ENCODE assay signal across 23 mouse cellular contexts in genomic region chr17:26887926-26888325, GRCm38 (mm10). TPM values are rescaled to one million over a fixed set of nuclear protein-coding genes. Genes with fewer than 3 reads are reported as not detected.
DNase-seq lines count a peak whose midpoint lies in the region; ATAC-seq and TF ChIP-seq lines count a peak whose summit lies in the region.
"Had no signal": no experiment of that assay in that cellular context is flagged by ENCODE, and none has a peak within 500 bp of the region (broad histone marks: within the 10 kb centered on the region; RNA-seq: fewer than 3 reads in every experiment).

No protein-coding gene starts in this region.

- no peaks in the 10 kb centered on the region for H3K27me3 ChIP-seq in heart, embryonic 10.5 days (ENCODE audit: insufficient read depth, poor library complexity, severe bottlenecking)
- H3K27me3 ChIP-seq in limb, embryonic 13.5 days, result peaks cover 29% of the 10 kb centered on the region
- peaks cover 30% of the 10 kb centered on the region for H3K27me3 ChIP-seq in limb, embryonic 10.5 days (ENCODE audit: low read depth, poor library complexity, severe bottlenecking)
- H3K27me3 ChIP-seq in limb, embryonic 14.5 days (ENCODE audit: control insufficient read depth, insufficient read depth, low read length), result 0 out of 2 replicates have a peak, but pooled peaks cover 3% of the 10 kb centered on the region

- no peak overlapping the region for H3K4me2 ChIP-seq in limb, embryonic 13.5 days (replicated peaks)
- H3K4me2 ChIP-seq in limb, embryonic 14.5 days (replicated peaks; ENCODE audit: low read depth, low read length, severe bottlenecking), result no peak overlapping the region
- H3K4me2 ChIP-seq: forebrain, embryonic 12.5 days; hindbrain, embryonic 12.5 days; lung, embryonic 15.5 days had no signal

- no peak for DNase-seq in heart, embryonic 10.5 days (ENCODE audit: low spot score)
- no peak for DNase-seq in heart, adult 8-10 months (ENCODE audit: low spot score)
- no peak for DNase-seq in limb, embryonic 10.5 days (ENCODE audit: low spot score)
- DNase-seq in adipocyte (ENCODE audit: low spot score), result peak; percentile 63
- peak; percentile 13 for DNase-seq in limb, embryonic 14.5 days (ENCODE audit: low spot score)
- DNase-seq in spleen, postnatal 14 days (ENCODE audit: low spot score in 2 of 2), result no peak
- DNase-seq: cerebellum, adult 9-11 months; embryo, embryonic 11 days; gastrocnemius, postnatal 25 days; kidney, postnatal 14 days; retina, postnatal 1 day; thymus, adult 2 months had no signal

- no peaks in the 10 kb centered on the region for H3K36me3 ChIP-seq in heart, embryonic 10.5 days
- no peaks in the 10 kb centered on the region for H3K36me3 ChIP-seq in limb, embryonic 13.5 days
- H3K36me3 ChIP-seq in limb, embryonic 10.5 days, result no peaks in the 10 kb centered on the region
- H3K36me3 ChIP-seq in limb, embryonic 14.5 days (ENCODE audit: control insufficient read depth, insufficient read depth, low read length), result no peaks in the 10 kb centered on the region
- H3K36me3 ChIP-seq: forebrain, embryonic 12.5 days; hindbrain, embryonic 12.5 days; lung, embryonic 15.5 days had no signal

- no peaks in the 10 kb centered on the region for H3K9me3 ChIP-seq in heart, embryonic 10.5 days
- H3K9me3 ChIP-seq in limb, embryonic 13.5 days, result no peaks in the 10 kb centered on the region
- no peaks in the 10 kb centered on the region for H3K9me3 ChIP-seq in limb, embryonic 10.5 days (replicated peaks)
- H3K9me3 ChIP-seq in limb, embryonic 14.5 days (ENCODE audit: control insufficient read depth, low read length), result no peaks in the 10 kb centered on the region
- H3K9me3 ChIP-seq: forebrain, embryonic 12.5 days; hindbrain, embryonic 12.5 days; lung, embryonic 15.5 days had no signal

- peaks cover 68% of the 10 kb centered on the region for H3K4me1 ChIP-seq in heart, embryonic 10.5 days
- H3K4me1 ChIP-seq in limb, embryonic 13.5 days, result peaks cover 25% of the 10 kb centered on the region
- peaks cover 29% of the 10 kb centered on the region for H3K4me1 ChIP-seq in limb, embryonic 10.5 days
- H3K4me1 ChIP-seq in limb, embryonic 14.5 days (ENCODE audit: control insufficient read depth, insufficient read depth, low read length), result peaks cover 7% of the 10 kb centered on the region; the same call in 1 of the 2 replicates

- no peak for TF ChIP-seq POLR2A in limb, embryonic 14.5 days (IDR thresholded peaks at IDR 0.05; ENCODE audit: borderline replicate concordance, extremely low read depth, insufficient read depth, insufficient read length)

- H3K9ac ChIP-seq in limb, embryonic 13.5 days, result peak overlapping the region; percentile 25; the same call in 1 of the 2 replicates
- H3K9ac ChIP-seq in limb, embryonic 14.5 days (ENCODE audit: low read depth, low read length, severe bottlenecking), result no peak overlapping the region
- H3K9ac ChIP-seq: forebrain, embryonic 12.5 days; hindbrain, embryonic 12.5 days; lung, embryonic 15.5 days had no signal

- ATAC-seq in limb, embryonic 13.5 days (ENCODE audit: low FRiP score, low read depth), result no peak
- ATAC-seq in limb, embryonic 14.5 days (ENCODE audit: low FRiP score, low read depth), result no peak
- ATAC-seq: activated CD4-positive, CD25-positive, alpha-beta regulatory T cell, adult 4 months; CD4-positive, CD25-positive, alpha-beta regulatory T cell, adult 4 months had no signal

- H3K4me3 ChIP-seq in heart, embryonic 10.5 days, result no peak overlapping the region
- no peak overlapping the region for H3K4me3 ChIP-seq in limb, embryonic 13.5 days
- no peak overlapping the region for H3K4me3 ChIP-seq in limb, embryonic 10.5 days
- H3K4me3 ChIP-seq in limb, embryonic 14.5 days (replicated peaks; ENCODE audit: low read length), result no peak overlapping the region
- H3K4me3 ChIP-seq: forebrain, embryonic 12.5 days; hindbrain, embryonic 12.5 days; lung, embryonic 15.5 days had no signal

- 20% methylated on average over 3 of the region's 3 CpGs for WGBS in heart, embryonic 10.5 days
- 21% methylated on average over 3 of the region's 3 CpGs for WGBS in limb, embryonic 13.5 days
- WGBS in limb, embryonic 10.5 days, result 42% methylated on average over 3 of the region's 3 CpGs
- WGBS in limb, embryonic 14.5 days, result 12% methylated on average over 3 of the region's 3 CpGs

- H3K27ac ChIP-seq in heart, embryonic 10.5 days, result peak overlapping the region; percentile 70
- H3K27ac ChIP-seq in limb, embryonic 13.5 days, result no peak overlapping the region
- no peak overlapping the region for H3K27ac ChIP-seq in limb, embryonic 10.5 days
- H3K27ac ChIP-seq in limb, embryonic 14.5 days (replicated peaks; ENCODE audit: low read depth, low read length), result no peak overlapping the region
- H3K27ac ChIP-seq: forebrain, embryonic 12.5 days; hindbrain, embryonic 12.5 days; lung, embryonic 15.5 days had no signal

RNA-seq across cellular contexts. Expression of gene Kifc5b, which starts 29.0 kb away (rescaled TPM):
- polyA plus RNA-seq in heart, embryonic 10.5 days (2016; fragmentation: Nextera tagmentation; extraction: Ambion mirVana), result 6.7 and 8.3 TPM in 2 replicates
- total RNA-seq in heart, adult 8-10 months (2022), result under 1 TPM; 0.29 to 0.81 (median 0.48) TPM
- polyA plus RNA-seq in limb, embryonic 13.5 days (2015; fragmentation: Nextera tagmentation; extraction: Ambion mirVana), result 9.0 and 9.6 TPM in 2 replicates
- polyA plus RNA-seq in limb, embryonic 10.5 days (2016; fragmentation: Nextera tagmentation; extraction: Ambion mirVana), result 12.3 and 12.6 TPM in 2 replicates
- 23.7 TPM in 2 replicates for polyA plus RNA-seq in limb, embryonic 14.5 days (2012; rRNA removed)
- 4.9 and 5.9 TPM in 2 replicates for polyA plus RNA-seq in limb, embryonic 14.5 days (2014; fragmentation: Nextera tagmentation; extraction: Ambion mirVana)

RNA-seq across cellular contexts. Expression of gene Nkx2-5, which starts 43.1 kb away (rescaled TPM):
- 146 and 189 TPM in 2 replicates for polyA plus RNA-seq in heart, embryonic 10.5 days (2016; fragmentation: Nextera tagmentation; extraction: Ambion mirVana)
- total RNA-seq in heart, adult 8-10 months (2022), result 10 to 100 TPM; 75.8 to 81.5 (median 79.7) TPM
- not detected in 2 replicates for polyA plus RNA-seq in limb, embryonic 13.5 days (2015; fragmentation: Nextera tagmentation; extraction: Ambion mirVana)
- 0.10 and 0.14 TPM in 2 replicates for polyA plus RNA-seq in limb, embryonic 10.5 days (2016; fragmentation: Nextera tagmentation; extraction: Ambion mirVana)
- 0.06 and 0.15 TPM in 2 replicates for polyA plus RNA-seq in limb, embryonic 14.5 days (2012; rRNA removed)
- polyA plus RNA-seq in limb, embryonic 14.5 days (2014; fragmentation: Nextera tagmentation; extraction: Ambion mirVana), result not detected in 2 replicates
- total RNA-seq: gastrocnemius, postnatal 25 days; layer of hippocampus, postnatal 10 days; left cerebral cortex, postnatal 10 days; liver, adult 2 months; MEL; neutrophil, adult 5-6 weeks had no signal
- polyA plus RNA-seq: activated CD4-positive, CD25-positive, alpha-beta regulatory T cell, adult 4 months; CD4-positive, CD25-positive, alpha-beta regulatory T cell, adult 4 months; forebrain, embryonic 12.5 days; hindbrain, embryonic 12.5 days; liver, adult 2 months had no signal

RNA-seq across cellular contexts. Expression of gene Phf1, which starts 44.9 kb away (rescaled TPM):
- 6.0 and 7.3 TPM in 2 replicates for polyA plus RNA-seq in heart, embryonic 10.5 days (2016; fragmentation: Nextera tagmentation; extraction: Ambion mirVana)
- 10 to 100 TPM; 15.4 to 20.7 (median 16.1) TPM for total RNA-seq in heart, adult 8-10 months (2022)
- 15.0 and 15.6 TPM in 2 replicates for polyA plus RNA-seq in limb, embryonic 13.5 days (2015; fragmentation: Nextera tagmentation; extraction: Ambion mirVana)
- polyA plus RNA-seq in limb, embryonic 10.5 days (2016; fragmentation: Nextera tagmentation; extraction: Ambion mirVana), result 3.5 and 5.0 TPM in 2 replicates
- polyA plus RNA-seq in limb, embryonic 14.5 days (2012; rRNA removed), result 56.6 and 72.8 TPM in 2 replicates
- polyA plus RNA-seq in limb, embryonic 14.5 days (2014; fragmentation: Nextera tagmentation; extraction: Ambion mirVana), result 11.9 and 12.8 TPM in 2 replicates

RNA-seq across cellular contexts. Expression of gene Cuta, which starts 51.4 kb away (rescaled TPM):
- 155 and 167 TPM in 2 replicates for polyA plus RNA-seq in heart, embryonic 10.5 days (2016; fragmentation: Nextera tagmentation; extraction: Ambion mirVana)
- 10 to 100 TPM; 91.9 to 98.0 (median 95.8) TPM for total RNA-seq in heart, adult 8-10 months (2022)
- polyA plus RNA-seq in limb, embryonic 13.5 days (2015; fragmentation: Nextera tagmentation; extraction: Ambion mirVana), result 170 and 176 TPM in 2 replicates
- polyA plus RNA-seq in limb, embryonic 10.5 days (2016; fragmentation: Nextera tagmentation; extraction: Ambion mirVana), result 184 and 188 TPM in 2 replicates
- 127 and 172 TPM in 2 replicates for polyA plus RNA-seq in limb, embryonic 14.5 days (2012; rRNA removed)
- 146 and 158 TPM in 2 replicates for polyA plus RNA-seq in limb, embryonic 14.5 days (2014; fragmentation: Nextera tagmentation; extraction: Ambion mirVana)

RNA-seq across cellular contexts. Expression of gene Syngap1, which starts 53.1 kb away (rescaled TPM):
- 0.86 and 1.6 TPM in 2 replicates for polyA plus RNA-seq in heart, embryonic 10.5 days (2016; fragmentation: Nextera tagmentation; extraction: Ambion mirVana)
- total RNA-seq in heart, adult 8-10 months (2022), result 1 to 10 TPM; 3.6 to 5.2 (median 4.7) TPM
- polyA plus RNA-seq in limb, embryonic 13.5 days (2015; fragmentation: Nextera tagmentation; extraction: Ambion mirVana), result 3.6 and 4.4 TPM in 2 replicates
- 2.8 and 3.1 TPM in 2 replicates for polyA plus RNA-seq in limb, embryonic 10.5 days (2016; fragmentation: Nextera tagmentation; extraction: Ambion mirVana)
- 82.4 and 111 TPM in 2 replicates for polyA plus RNA-seq in limb, embryonic 14.5 days (2012; rRNA removed)
- polyA plus RNA-seq in limb, embryonic 14.5 days (2014; fragmentation: Nextera tagmentation; extraction: Ambion mirVana), result 2.0 and 2.4 TPM in 2 replicates
- polyA plus RNA-seq: activated CD4-positive, CD25-positive, alpha-beta regulatory T cell, adult 4 months; CD4-positive, CD25-positive, alpha-beta regulatory T cell, adult 4 months had no signal

Comparison
In these comparisons a context has a peak if more than half of its experiments do, and no peak if none do; other contexts are left out.
1. DNase-seq: peak in adipocyte (single experiment) and limb, embryonic 14.5 days (single experiment); none in heart, embryonic 10.5 days (single experiment), heart, adult 8-10 months (single experiment), limb, embryonic 10.5 days (single experiment) and spleen, postnatal 14 days (0 of 2).
2. RNA of gene Nkx2-5, which starts 43.1 kb away (polyA plus RNA-seq): 146 to 189 TPM in heart, embryonic 10.5 days; 0.10 to 0.14 TPM in limb, embryonic 10.5 days, 0.06 to 0.15 TPM in limb, embryonic 14.5 days and not detected in limb, embryonic 13.5 days; every median in the first group is over 100 times any median in the second.